Mouse (Mus musculus): ENCODE measurements around the gene Gcnt7.

The Gcnt7 gene

DNA sequence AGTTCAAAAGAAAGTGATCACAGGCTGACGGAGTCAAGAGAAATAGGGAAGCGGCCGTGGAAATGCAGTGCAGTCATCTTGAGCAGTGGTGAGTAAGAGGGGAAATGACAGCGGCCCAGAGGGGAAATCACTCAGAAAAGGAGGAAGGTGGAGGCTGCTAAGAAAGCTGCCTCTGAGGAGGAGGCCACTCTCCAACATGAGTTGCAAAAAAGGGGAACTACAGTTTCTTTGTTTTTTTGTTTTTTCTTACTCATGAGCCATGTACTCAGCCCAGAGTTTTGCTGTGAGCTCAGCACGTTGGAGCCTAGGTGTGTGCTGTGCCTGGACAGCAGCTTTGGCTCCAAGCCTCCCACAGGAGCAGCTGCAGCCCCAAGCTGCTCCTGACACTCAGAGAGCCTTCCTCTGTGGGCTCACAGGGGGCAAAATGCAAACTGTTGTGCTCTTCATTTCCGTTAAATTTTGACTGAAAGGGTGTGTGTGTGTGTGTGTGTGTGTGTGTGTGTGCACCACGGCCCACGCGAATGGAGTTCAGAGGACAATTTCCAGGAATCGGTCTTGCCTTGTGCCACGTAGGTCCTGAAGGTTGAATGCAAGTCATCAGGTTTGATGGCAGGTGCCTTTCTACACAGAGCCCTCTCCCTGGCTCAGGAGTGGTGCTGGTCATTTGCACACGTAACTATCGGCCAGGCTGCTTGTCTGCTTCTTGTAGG lies 57.1 kb downstream of the Gcnt7 start:
- DNase-seq (ENCODE audit: low read depth) = no peak
